Mouse (Mus musculus): ENCODE measurements around the gene Blnk. TPM values are rescaled to one million over a fixed set of nuclear protein-coding genes. Genes with fewer than 3 reads are reported as not detected.

The Blnk gene
- polyA plus RNA-seq, 1 experiment = 1.3 TPM

DNA sequence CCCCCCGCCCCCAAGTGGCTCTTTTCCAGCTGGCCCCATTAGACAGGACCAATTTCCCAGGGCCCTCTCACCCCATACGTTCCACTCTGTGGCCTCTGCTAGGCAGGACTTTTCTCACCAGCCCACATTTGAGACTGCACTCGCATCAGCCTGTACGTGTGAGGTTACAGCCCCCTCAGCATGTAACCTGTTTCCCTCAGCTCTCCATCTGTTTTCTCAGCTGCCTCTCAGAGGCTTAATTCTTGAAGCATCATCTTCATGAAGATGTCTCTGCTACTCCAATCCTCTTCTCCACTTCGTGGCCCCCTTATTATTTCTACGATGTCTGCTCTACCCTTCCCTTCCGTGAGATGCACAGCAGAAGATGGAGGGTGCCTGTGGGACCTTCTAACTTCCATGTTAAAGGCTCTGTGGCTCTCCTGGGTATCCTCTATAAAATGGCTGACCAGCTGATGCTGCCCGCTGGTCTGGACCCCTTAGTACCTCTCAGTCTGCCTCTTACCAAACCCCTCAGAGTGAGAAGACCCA, 1.8 kb downstream of the Blnk start:
- no peak for TF ChIP-seq CTCF (IDR thresholded peaks at IDR 0.05; ENCODE audit: control insufficient read depth, insufficient read depth, insufficient replicate concordance, low read depth, low read length)
- no peak for TF ChIP-seq POLR2A (IDR thresholded peaks at IDR 0.05; ENCODE audit: control insufficient read depth, low read depth, low read length)
- Histone ChIP-seq H3K27ac (ENCODE audit: control insufficient read depth, insufficient read depth, low read depth, low read length) (no peak overlapping the region), H3K36me3 (ENCODE audit: control insufficient read depth, insufficient read depth, low read length) (no peaks in the 10 kb centered on the region), H3K4me1 (ENCODE audit: control insufficient read depth, insufficient read depth, low read length) (no peaks in the 10 kb centered on the region), H3K4me3 (ENCODE audit: control insufficient read depth, low read depth, low read length) (no peak overlapping the region), H3K27me3 (ENCODE audit: control insufficient read depth, insufficient read depth, low read length) (no peaks in the 10 kb centered on the region)

DNA sequence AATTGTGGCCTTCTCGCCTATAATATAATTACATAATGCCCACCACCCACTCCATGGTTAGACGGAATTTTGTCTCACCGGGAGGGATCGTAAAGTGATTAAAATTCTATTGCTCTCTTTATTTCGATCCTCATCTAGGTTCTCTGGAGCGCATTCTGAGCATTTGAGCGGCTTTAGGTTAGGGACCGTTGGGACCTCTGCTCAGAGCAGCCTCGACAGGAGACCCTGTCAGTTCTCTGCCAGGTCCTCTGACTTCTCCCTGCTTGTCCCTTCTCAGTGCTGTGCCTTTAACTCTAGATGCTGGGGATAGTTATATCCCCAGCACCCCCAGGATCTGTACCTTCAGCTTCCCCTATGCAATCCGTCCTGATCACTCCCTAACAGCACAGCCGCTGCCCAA, 2.2 kb downstream of the Blnk start:
- TF ChIP-seq POLR2A (IDR thresholded peaks at IDR 0.05; ENCODE audit: control insufficient read depth, low read depth, low read length) (no peak), CTCF (IDR thresholded peaks at IDR 0.05; ENCODE audit: control insufficient read depth, insufficient read depth, insufficient replicate concordance, low read depth, low read length) (no peak)
- no peaks in the 10 kb centered on the region for H3K4me1 ChIP-seq (ENCODE audit: control insufficient read depth, insufficient read depth, low read length)
- no peaks in the 10 kb centered on the region for H3K27me3 ChIP-seq (ENCODE audit: control insufficient read depth, insufficient read depth, low read length)
- no peak overlapping the region for H3K4me3 ChIP-seq (ENCODE audit: control insufficient read depth, low read depth, low read length)
- H3K27ac ChIP-seq (ENCODE audit: control insufficient read depth, insufficient read depth, low read depth, low read length) = no peak overlapping the region
- H3K36me3 ChIP-seq (ENCODE audit: control insufficient read depth, insufficient read depth, low read length) = no peaks in the 10 kb centered on the region

DNA sequence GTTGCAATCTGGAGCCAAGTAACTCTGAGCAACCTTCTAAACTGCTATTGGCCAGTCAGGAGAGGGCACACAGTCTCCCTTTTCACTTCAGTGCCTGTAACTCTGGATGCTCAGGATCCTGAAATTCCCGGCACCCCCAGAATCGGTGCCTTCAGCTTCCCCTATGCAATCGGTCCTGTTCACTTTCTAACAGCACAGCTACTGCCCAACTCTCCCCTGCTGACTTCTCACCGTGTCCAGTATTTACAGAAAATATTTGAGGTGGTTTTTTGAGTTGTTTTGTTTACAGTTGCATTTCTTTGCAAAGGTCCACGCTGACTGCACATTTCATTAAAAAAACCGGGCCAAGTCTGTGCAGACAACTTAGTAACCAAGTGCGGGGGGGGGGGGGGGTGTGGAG, 2.7 kb downstream of the Blnk start:
- no peaks in the 10 kb centered on the region for H3K4me1 ChIP-seq (ENCODE audit: control insufficient read depth, insufficient read depth, low read length)
- no peaks in the 10 kb centered on the region for H3K36me3 ChIP-seq (ENCODE audit: control insufficient read depth, insufficient read depth, low read length)
- no peaks in the 10 kb centered on the region for H3K27me3 ChIP-seq (ENCODE audit: control insufficient read depth, insufficient read depth, low read length)
- H3K27ac ChIP-seq (ENCODE audit: control insufficient read depth, insufficient read depth, low read depth, low read length) = no peak overlapping the region
- H3K4me3 ChIP-seq (ENCODE audit: control insufficient read depth, low read depth, low read length) = no peak overlapping the region
- no peak for TF ChIP-seq POLR2A (IDR thresholded peaks at IDR 0.05; ENCODE audit: control insufficient read depth, low read depth, low read length)

DNA sequence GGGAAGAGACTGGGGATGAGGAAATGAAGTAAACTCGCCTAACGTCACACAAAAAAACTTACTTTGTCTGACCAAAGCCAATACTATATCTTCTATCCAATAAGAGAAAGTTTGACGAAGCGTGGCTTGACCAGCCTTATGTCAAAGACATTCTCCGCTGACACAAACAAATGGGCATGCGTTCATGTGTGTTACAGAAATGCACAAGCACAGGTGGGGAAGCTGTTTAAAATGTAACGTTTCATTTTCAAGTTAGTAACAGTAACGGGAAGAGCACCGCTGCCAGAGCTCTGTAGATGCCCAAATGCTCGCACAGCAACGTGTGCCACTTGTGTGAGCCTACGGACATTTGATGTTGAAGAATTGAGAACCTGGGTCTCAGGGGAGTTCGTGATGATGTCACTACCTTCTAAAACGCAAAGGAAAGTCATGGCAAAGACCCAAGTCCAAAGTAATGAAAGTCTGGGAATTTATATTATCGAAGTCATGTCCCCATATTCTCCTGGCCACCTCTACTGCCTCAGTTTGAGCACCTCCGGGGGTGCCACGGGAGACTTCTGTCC, 3.5 kb downstream of the Blnk start:
- Histone ChIP-seq H3K27ac (ENCODE audit: control insufficient read depth, insufficient read depth, low read depth, low read length) (no peak overlapping the region), H3K27me3 (ENCODE audit: control insufficient read depth, insufficient read depth, low read length) (no peaks in the 10 kb centered on the region), H3K4me3 (ENCODE audit: control insufficient read depth, low read depth, low read length) (no peak overlapping the region), H3K36me3 (ENCODE audit: control insufficient read depth, insufficient read depth, low read length) (no peaks in the 10 kb centered on the region), H3K4me1 (ENCODE audit: control insufficient read depth, insufficient read depth, low read length) (no peaks in the 10 kb centered on the region)
- TF ChIP-seq POLR2A (IDR thresholded peaks at IDR 0.05; ENCODE audit: control insufficient read depth, low read depth, low read length) (no peak), CTCF (IDR thresholded peaks at IDR 0.05; ENCODE audit: control insufficient read depth, insufficient read depth, insufficient replicate concordance, low read depth, low read length) (no peak)

DNA sequence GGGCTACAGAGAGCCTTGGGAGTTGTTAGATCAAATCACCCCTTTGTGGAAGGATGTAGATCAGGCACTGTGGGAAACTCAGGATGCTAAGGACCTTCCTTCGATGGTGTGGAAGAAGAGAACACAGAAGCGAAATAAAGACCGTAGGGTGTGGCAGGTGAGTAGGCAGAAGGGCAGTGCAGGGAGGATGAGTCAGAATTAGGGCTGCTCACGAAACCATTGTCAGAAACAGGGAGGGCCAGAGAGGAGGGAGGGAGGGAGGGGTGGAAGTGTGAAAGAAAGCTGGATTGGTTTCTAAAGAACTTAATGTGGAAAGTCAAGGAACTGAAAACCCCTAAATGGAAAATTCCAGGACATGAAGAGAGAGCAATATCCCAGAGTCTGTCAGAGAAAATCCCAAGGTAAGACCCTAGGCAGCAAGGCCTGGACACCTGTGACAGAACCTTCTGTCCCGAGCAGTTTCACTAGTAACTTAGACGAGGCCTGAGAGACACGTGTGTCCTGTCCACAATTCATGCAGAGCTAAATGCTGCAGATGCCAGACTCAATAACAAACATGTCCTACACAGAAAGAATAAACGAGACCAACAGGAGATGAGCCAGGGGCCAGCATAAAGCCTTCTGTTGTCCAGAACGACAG, 4.3 kb downstream of the Blnk start:
- Histone ChIP-seq H3K4me1 (ENCODE audit: control insufficient read depth, insufficient read depth, low read length) (no peaks in the 10 kb centered on the region), H3K27ac (ENCODE audit: control insufficient read depth, insufficient read depth, low read depth, low read length) (no peak overlapping the region), H3K4me3 (ENCODE audit: control insufficient read depth, low read depth, low read length) (no peak overlapping the region), H3K36me3 (ENCODE audit: control insufficient read depth, insufficient read depth, low read length) (no peaks in the 10 kb centered on the region), H3K27me3 (ENCODE audit: control insufficient read depth, insufficient read depth, low read length) (no peaks in the 10 kb centered on the region)
- TF ChIP-seq CTCF (IDR thresholded peaks at IDR 0.05; ENCODE audit: control insufficient read depth, insufficient read depth, insufficient replicate concordance, low read depth, low read length) (no peak), POLR2A (IDR thresholded peaks at IDR 0.05; ENCODE audit: control insufficient read depth, low read depth, low read length) (no peak)

DNA sequence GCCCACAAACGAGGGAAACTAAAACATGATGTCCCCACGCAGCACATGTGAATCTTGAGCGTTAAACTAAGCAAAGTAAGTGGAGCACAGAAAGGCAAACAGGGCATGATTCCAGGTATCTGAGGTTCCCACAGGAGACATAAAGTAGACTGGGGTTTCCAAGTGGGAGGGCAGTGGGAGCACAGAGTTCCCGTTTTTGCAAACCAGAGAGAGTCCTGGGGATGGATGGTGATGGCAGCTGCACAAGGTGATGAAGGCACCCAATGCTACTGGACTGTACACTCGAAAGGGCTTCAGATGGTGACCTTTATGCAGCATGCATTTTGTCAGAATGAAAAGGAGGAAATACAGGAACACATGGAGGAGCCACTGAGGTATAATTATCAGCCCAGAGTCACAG, 5.5 kb downstream of the Blnk start:
- H3K27ac ChIP-seq (ENCODE audit: control insufficient read depth, insufficient read depth, low read depth, low read length) = no peak overlapping the region
- H3K4me3 ChIP-seq (ENCODE audit: control insufficient read depth, low read depth, low read length) = no peak overlapping the region
- no peaks in the 10 kb centered on the region for H3K4me1 ChIP-seq (ENCODE audit: control insufficient read depth, insufficient read depth, low read length)
- TF ChIP-seq CTCF (IDR thresholded peaks at IDR 0.05; ENCODE audit: control insufficient read depth, insufficient read depth, insufficient replicate concordance, low read depth, low read length) (no peak), POLR2A (IDR thresholded peaks at IDR 0.05; ENCODE audit: control insufficient read depth, low read depth, low read length) (no peak)
- no peaks in the 10 kb centered on the region for H3K36me3 ChIP-seq (ENCODE audit: control insufficient read depth, insufficient read depth, low read length)
- H3K27me3 ChIP-seq (ENCODE audit: control insufficient read depth, insufficient read depth, low read length) = no peaks in the 10 kb centered on the region

DNA sequence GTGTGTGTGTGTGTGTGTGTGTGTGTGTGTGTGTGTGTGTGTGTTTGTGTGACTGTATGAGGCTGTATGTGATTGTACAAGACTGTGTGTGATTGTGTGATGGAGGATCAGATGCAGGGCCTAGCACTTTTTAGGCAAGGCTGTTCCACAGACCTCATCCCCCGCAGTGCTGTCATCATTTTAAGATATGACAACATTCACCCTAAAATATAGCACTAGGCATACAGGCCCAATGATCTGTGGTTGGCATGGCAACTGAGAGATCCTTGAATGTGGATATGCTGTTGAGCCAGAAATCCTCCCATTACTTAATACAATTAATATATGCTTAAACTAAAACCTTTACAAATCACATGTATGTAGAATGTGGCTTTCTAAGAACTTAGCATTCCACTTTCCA, 9.8 kb downstream of the Blnk start:
- Histone ChIP-seq H3K4me3 (ENCODE audit: control insufficient read depth, low read depth, low read length) (no peak overlapping the region), H3K4me1 (ENCODE audit: control insufficient read depth, insufficient read depth, low read length) (no peaks in the 10 kb centered on the region), H3K27ac (ENCODE audit: control insufficient read depth, insufficient read depth, low read depth, low read length) (no peak overlapping the region), H3K27me3 (ENCODE audit: control insufficient read depth, insufficient read depth, low read length) (no peaks in the 10 kb centered on the region), H3K36me3 (ENCODE audit: control insufficient read depth, insufficient read depth, low read length) (no peaks in the 10 kb centered on the region)
- TF ChIP-seq POLR2A (IDR thresholded peaks at IDR 0.05; ENCODE audit: control insufficient read depth, low read depth, low read length) = no peak
